Mouse (Mus musculus) testis, adult 2 months (tissue): ENCODE measurements around the gene Mapkbp1.

ENCODE experiments used
- CTCF ChIP-seq: fragments of 200-500 bp; IDR thresholded peaks from 2 replicates; pipeline ENCODE4 v1.5.1; 2012; ENCODE audit warnings: low read depth, mild to moderate bottlenecking, inconsistent platforms, low read length, moderate library complexity; ENCODE audit not compliant: control insufficient read depth, insufficient read depth, insufficient replicate concordance
- POLR2A ChIP-seq: fragments of 200-500 bp; IDR thresholded peaks from 2 replicates; pipeline ENCODE4 v1.6.1; 2012; ENCODE audit warnings: low read depth, mild to moderate bottlenecking, inconsistent platforms, low read length, moderate library complexity; ENCODE audit not compliant: control insufficient read depth

- TF ChIP-seq POLR2A (no peak), CTCF (no peak)
Observed at GRCm38 (mm10) chr2:120044101-120044603, 71.7 kb downstream of the Mapkbp1 start.
